In the genomic region with DNA sequence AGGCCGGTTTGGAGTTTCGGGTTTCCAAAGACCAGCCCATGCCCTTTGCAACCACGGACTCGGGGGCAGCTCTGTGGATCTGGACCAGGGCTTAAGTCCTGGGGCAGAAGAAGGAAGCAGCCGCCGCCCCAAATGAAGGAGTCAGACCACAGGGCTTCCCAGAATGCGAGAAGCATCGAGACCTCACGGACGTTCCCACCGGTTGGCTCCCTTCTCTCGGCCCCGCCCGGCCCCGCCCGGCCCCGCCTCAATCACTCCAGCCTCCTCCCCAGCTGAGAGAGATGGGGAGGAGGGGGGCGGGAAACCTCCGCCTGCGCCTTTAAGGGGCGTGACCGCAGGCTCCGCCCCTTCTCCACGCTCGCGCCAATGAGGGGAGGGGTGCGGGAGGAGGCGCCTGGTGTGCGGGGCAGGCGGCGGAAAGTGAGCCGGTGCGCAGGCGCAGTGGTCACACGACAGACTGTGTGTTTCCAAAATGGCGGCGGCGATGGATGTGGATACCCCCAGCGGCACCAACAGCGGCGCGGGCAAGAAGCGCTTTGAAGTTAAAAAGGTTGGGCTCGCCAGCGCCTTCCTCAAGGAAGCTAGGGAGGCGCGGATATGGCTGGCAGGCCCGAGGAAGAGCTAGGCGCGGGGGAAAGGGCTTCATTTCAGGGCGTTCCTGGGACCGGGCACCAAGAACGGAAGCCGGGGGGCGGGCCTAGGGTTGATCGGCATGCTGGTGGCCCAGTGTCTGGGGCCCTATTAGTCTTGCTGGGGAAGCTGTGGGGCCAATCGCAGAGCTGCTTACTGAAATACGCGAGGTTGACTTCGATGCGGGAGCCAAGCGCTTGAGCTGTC, we compare ENCODE assay signal across 8 mouse cellular contexts. TPM values are rescaled to one million over a fixed set of nuclear protein-coding genes. Genes with fewer than 3 reads are reported as not detected.
A peak's percentile ranks its signal among the peaks of the same experiment; 100 is the strongest.
DNase-seq lines count a peak whose midpoint lies in the region; ATAC-seq and TF ChIP-seq lines count a peak whose summit lies in the region.

A gene (plus strand): TSS at position 396 of the 837 bp plus-strand sequence.

- peaks cover 24% of the 10 kb centered on the region for H3K4me1 ChIP-seq in G1E (ENCODE audit: insufficient read depth, low read depth, low read length)
- H3K4me1 ChIP-seq in forebrain, postnatal 0 days (ENCODE audit: insufficient read depth) = peaks cover 14% of the 10 kb centered on the region
- H3K4me1 ChIP-seq in lung, embryonic 15.5 days = peaks cover 19% of the 10 kb centered on the region

- peak; percentile 90 for DNase-seq in G1E (ENCODE audit: low spot score)
- peak; percentile 98 to 99 for DNase-seq in cerebellum, adult 18-20 months
- DNase-seq in forebrain, postnatal 0 days = peak; percentile 99
- DNase-seq in heart, postnatal 4 days = peak; percentile 99
- DNase-seq in layer of hippocampus, adult 8-10 months (ENCODE audit: low spot score in 2 of 2) = peak; percentile 97 to 99
- DNase-seq in ovary, adult 18-20 months (ENCODE audit: low spot score) = peak; percentile 98
- peak; percentile 100 for DNase-seq in thymus, postnatal 0 days (ENCODE audit: low spot score)

- peaks cover 11% of the 10 kb centered on the region for H3K9me3 ChIP-seq in G1E (replicated peaks)
- 0 out of 2 replicates have a peak, but pooled peaks cover 6% of the 10 kb centered on the region for H3K9me3 ChIP-seq in forebrain, postnatal 0 days (ENCODE audit: low read length)
- no peaks in the 10 kb centered on the region for H3K9me3 ChIP-seq in lung, embryonic 15.5 days

- H3K9ac ChIP-seq in forebrain, postnatal 0 days = peak within 1 kb of the TSS; percentile 77
- H3K9ac ChIP-seq in lung, embryonic 15.5 days = peak within 1 kb of the TSS; percentile 76

- H3K27me3 ChIP-seq in G1E (ENCODE audit: insufficient read depth, low read length) = no peaks in the 10 kb centered on the region
- no peaks in the 10 kb centered on the region for H3K27me3 ChIP-seq in forebrain, postnatal 0 days (ENCODE audit: insufficient read depth, low read length)
- no peaks in the 10 kb centered on the region for H3K27me3 ChIP-seq in lung, embryonic 15.5 days

- H3K4me2 ChIP-seq in forebrain, postnatal 0 days (ENCODE audit: low read depth) = peak within 1 kb of the TSS; percentile 79
- peak within 1 kb of the TSS; percentile 80 for H3K4me2 ChIP-seq in lung, embryonic 15.5 days

- no peak for TF ChIP-seq CTCF in G1E (IDR thresholded peaks at IDR 0.05; ENCODE audit: low read depth, low read length)
- no peak for TF ChIP-seq CTCF in forebrain, postnatal 0 days (IDR thresholded peaks at IDR 0.05; ENCODE audit: low read depth)

- H3K36me3 ChIP-seq in G1E (replicated peaks) = peaks cover 39% of the 10 kb centered on the region
- H3K36me3 ChIP-seq in forebrain, postnatal 0 days (ENCODE audit: insufficient read depth) = peaks cover 12% of the 10 kb centered on the region
- peaks cover 23% of the 10 kb centered on the region for H3K36me3 ChIP-seq in lung, embryonic 15.5 days

- peak; percentile 84 for ATAC-seq in G1E (ENCODE audit: extremely low read depth, insufficient number of reproducible peaks, low FRiP score, poor library complexity, severe bottlenecking)
- ATAC-seq in forebrain, postnatal 0 days = peak; percentile 98
- peak; percentile 98 for ATAC-seq in lung, embryonic 15.5 days (ENCODE audit: borderline replicate concordance, extremely low read depth, low FRiP score, low TSS enrichment)

- WGBS in forebrain, postnatal 0 days = 4% methylated on average over 56 of the region's 62 CpGs
- WGBS in lung, embryonic 15.5 days = under 1% methylated on average over 62 of the region's 62 CpGs

- peak within 1 kb of the TSS; percentile 91 for H3K27ac ChIP-seq in forebrain, postnatal 0 days (ENCODE audit: low read depth, low read length)
- H3K27ac ChIP-seq in lung, embryonic 15.5 days = peak within 1 kb of the TSS; percentile 92

- H3K4me3 ChIP-seq in G1E (ENCODE audit: low read depth, low read length) = peak within 1 kb of the TSS; percentile 75
- H3K4me3 ChIP-seq in forebrain, postnatal 0 days (ENCODE audit: low read depth, low read length) = peak within 1 kb of the TSS; percentile 66
- peak within 1 kb of the TSS; percentile 67 for H3K4me3 ChIP-seq in lung, embryonic 15.5 days

RNA-seq across cellular contexts. Expression of the gene that starts here (rescaled TPM):
- 63.2 and 73.1 TPM in 2 replicates for total RNA-seq in G1E (2014; fragmentation: Nextera tagmentation)
- 358 and 361 TPM in 2 replicates for total RNA-seq in G1E (2017)
- polyA plus RNA-seq in G1E (2012) = 23.6 and 76.8 TPM in 2 replicates
- 193 and 223 TPM in 2 replicates for total RNA-seq in forebrain, postnatal 0 days (2014; rRNA removed)
- polyA plus RNA-seq in forebrain, postnatal 0 days (2015; fragmentation: Nextera tagmentation; extraction: Ambion mirVana) = 446 and 469 TPM in 2 replicates
- 100 to 1,000 TPM; 166 to 176 TPM for total RNA-seq in heart, postnatal 4 days (2021)
- total RNA-seq in layer of hippocampus, adult 8-10 months (2022) = 100 to 1,000 TPM; 129 to 138 (median 132) TPM
- 458 and 521 TPM in 2 replicates for polyA plus RNA-seq in lung, embryonic 15.5 days (2015; fragmentation: Nextera tagmentation; extraction: Ambion mirVana)
- polyA plus RNA-seq in thymus, postnatal 0 days (2015; fragmentation: Nextera tagmentation; extraction: Ambion mirVana) = 650 and 668 TPM in 2 replicates

Comparison
In these comparisons a context has a peak if more than half of its experiments do, and no peak if none do; other contexts are left out.
1. Peak in every context shown above with its lines: DNase-seq, ATAC-seq, H3K4me3 ChIP-seq and H3K27ac ChIP-seq.